Mouse (Mus musculus): ENCODE measurements around the gene Espl1. TPM values are rescaled to one million over a fixed set of nuclear protein-coding genes. Genes with fewer than 3 reads are reported as not detected.

Espl1 gene
- polyA plus RNA-seq, 1 experiment from 2014 or later = 18.0 TPM

- no peak for DNase-seq (ENCODE audit: low spot score)
Observed at GRCm38 (mm10) chr15:102369972-102370371, 73.9 kb downstream of the Espl1 start.

DNA sequence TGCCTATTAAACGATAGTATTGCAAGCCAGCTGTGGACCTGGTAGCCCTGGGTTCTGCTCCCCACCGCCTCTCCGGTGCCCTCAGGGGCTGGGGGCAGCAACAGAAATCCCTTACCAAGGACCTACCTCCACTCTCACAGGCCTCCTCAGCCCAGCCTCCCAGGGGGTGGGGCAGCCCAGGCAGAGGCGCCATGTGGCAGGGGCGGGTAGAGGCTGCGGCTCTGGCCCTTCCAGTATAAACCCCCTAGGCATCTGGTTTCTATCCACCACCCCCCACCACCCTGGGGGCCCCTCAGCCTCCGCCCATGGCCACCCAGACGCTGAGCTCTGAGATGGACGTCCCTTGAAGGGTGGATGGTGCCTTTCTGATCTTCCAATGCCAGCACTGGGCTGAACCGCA, 74.7 kb downstream of the Espl1 start:
- DNase-seq (ENCODE audit: low spot score) = no peak

Other genes with a start within 250 kb of the Espl1 start
- gene Eif4b, start 222.5 kb upstream of the Espl1 start, polyA plus RNA-seq (2015; fragmentation: Nextera tagmentation; extraction: Ambion mirVana) = 93.3 and 103 TPM in 2 replicates
- 4.4 and 5.2 TPM in 2 replicates for gene Tns2, start 195.9 kb upstream of the Espl1 start, polyA plus RNA-seq (2015; fragmentation: Nextera tagmentation; extraction: Ambion mirVana)
- gene Spryd3, start 160.0 kb upstream of the Espl1 start, polyA plus RNA-seq (2015; fragmentation: Nextera tagmentation; extraction: Ambion mirVana) = 19.1 and 19.9 TPM in 2 replicates
- 6.8 and 7.5 TPM in 2 replicates for gene Igfbp6, start 151.9 kb upstream of the Espl1 start, polyA plus RNA-seq (2015; fragmentation: Nextera tagmentation; extraction: Ambion mirVana)
- gene Soat2, start 145.7 kb upstream of the Espl1 start, polyA plus RNA-seq (2015; fragmentation: Nextera tagmentation; extraction: Ambion mirVana) = 1.0 and 1.1 TPM in 2 replicates
- gene Zfp740, start 93.0 kb upstream of the Espl1 start, polyA plus RNA-seq (2015; fragmentation: Nextera tagmentation; extraction: Ambion mirVana) = 48.8 and 64.9 TPM in 2 replicates
- gene Csad, start 91.5 kb upstream of the Espl1 start, polyA plus RNA-seq (2015; fragmentation: Nextera tagmentation; extraction: Ambion mirVana) = 32.2 and 33.7 TPM in 2 replicates
- gene Itgb7, start 64.3 kb upstream of the Espl1 start, polyA plus RNA-seq (2015; fragmentation: Nextera tagmentation; extraction: Ambion mirVana) = 65.6 and 68.7 TPM in 2 replicates
- 6.0 and 7.4 TPM in 2 replicates for gene Rarg, start 38.7 kb upstream of the Espl1 start, polyA plus RNA-seq (2015; fragmentation: Nextera tagmentation; extraction: Ambion mirVana)
- 0.17 and 0.26 TPM in 2 replicates for gene Gm9918, start 25.7 kb upstream of the Espl1 start, polyA plus RNA-seq (2015; fragmentation: Nextera tagmentation; extraction: Ambion mirVana)
- gene Mfsd5, start 16.8 kb upstream of the Espl1 start, polyA plus RNA-seq (2015; fragmentation: Nextera tagmentation; extraction: Ambion mirVana) = 53.5 and 55.1 TPM in 2 replicates
- 446 and 454 TPM in 2 replicates for gene Pfdn5, start 29.9 kb downstream of the Espl1 start, polyA plus RNA-seq (2015; fragmentation: Nextera tagmentation; extraction: Ambion mirVana)
- 94.7 and 107 TPM in 2 replicates for gene Myg1, start 35.4 kb downstream of the Espl1 start, polyA plus RNA-seq (2015; fragmentation: Nextera tagmentation; extraction: Ambion mirVana)
- gene Aaas, start 54.5 kb downstream of the Espl1 start, polyA plus RNA-seq (2015; fragmentation: Nextera tagmentation; extraction: Ambion mirVana) = 56.8 and 61.7 TPM in 2 replicates
- gene Sp7, start 70.9 kb downstream of the Espl1 start, polyA plus RNA-seq (2015; fragmentation: Nextera tagmentation; extraction: Ambion mirVana) = 0.10 and 0.13 TPM in 2 replicates
- 9.7 and 10.9 TPM in 2 replicates for gene Sp1, start 109.9 kb downstream of the Espl1 start, polyA plus RNA-seq (2015; fragmentation: Nextera tagmentation; extraction: Ambion mirVana)
- gene Amhr2, start 149.1 kb downstream of the Espl1 start, polyA plus RNA-seq (2015; fragmentation: Nextera tagmentation; extraction: Ambion mirVana) = 1.8 and 2.1 TPM in 2 replicates
- gene Prr13, start 162.8 kb downstream of the Espl1 start, polyA plus RNA-seq (2015; fragmentation: Nextera tagmentation; extraction: Ambion mirVana) = 88.9 and 90.3 TPM in 2 replicates
- gene Pcbp2, start 174.3 kb downstream of the Espl1 start, polyA plus RNA-seq (2015; fragmentation: Nextera tagmentation; extraction: Ambion mirVana) = 263 and 265 TPM in 2 replicates
- gene Gm10337, start 207.5 kb downstream of the Espl1 start, polyA plus RNA-seq (2015; fragmentation: Nextera tagmentation; extraction: Ambion mirVana) = 2.0 TPM in 1 of 2 replicates, not detected in the other
- gene Map3k12, start 220.8 kb downstream of the Espl1 start, polyA plus RNA-seq (2015; fragmentation: Nextera tagmentation; extraction: Ambion mirVana) = 4.1 and 4.2 TPM in 2 replicates
- gene Tarbp2, start 221.9 kb downstream of the Espl1 start, polyA plus RNA-seq (2015; fragmentation: Nextera tagmentation; extraction: Ambion mirVana) = 65.5 and 66.3 TPM in 2 replicates
- gene Npff, start 228.7 kb downstream of the Espl1 start, polyA plus RNA-seq (2015; fragmentation: Nextera tagmentation; extraction: Ambion mirVana) = 2.1 and 3.9 TPM in 2 replicates

Data from thymus, postnatal 0 days (tissue).